Mouse (Mus musculus) adrenal gland, postnatal 14 days (tissue): ENCODE data around the gene March8. TPM values are rescaled to one million over a fixed set of nuclear protein-coding genes. Genes with fewer than 3 reads are reported as not detected.

Source experiments
- DNase-seq: peaks from one replicate; pipeline ENCODE4 v3.0.0; 2021; ENCODE audit warnings: mixed read lengths
- total RNA-seq: library from RNA; stranded (reverse); gene quantifications from 2 replicates; pipeline ENCODE4 v1.2.3, GENCODE M21; 2021

The March8 gene
- total RNA-seq, 1 experiment from 2014 or later, result 58.5 TPM

- DNase-seq, result no peak
Observed at GRCm38 (mm10) chr6:116371500-116371899, 33.7 kb downstream of the March8 start.

- no peak for DNase-seq
Observed at GRCm38 (mm10) chr6:116374136-116374535, 36.3 kb downstream of the March8 start.

GRCm38 (mm10) chr6:116374618-116375017 lies 36.8 kb downstream of the March8 start:
- DNase-seq, result no peak

GRCm38 (mm10) chr6:116378892-116379291 lies 41.1 kb downstream of the March8 start:
- no peak for DNase-seq

GRCm38 (mm10) chr6:116380157-116380556 lies 42.3 kb downstream of the March8 start:
- no peak for DNase-seq

- no peak for DNase-seq
Observed at GRCm38 (mm10) chr6:116381605-116382004, 43.8 kb downstream of the March8 start.

- DNase-seq, result peak; percentile 14
Observed at GRCm38 (mm10) chr6:116383582-116383981, 45.8 kb downstream of the March8 start.

GRCm38 (mm10) chr6:116385194-116386044 lies 47.6 kb downstream of the March8 start:
- no peak for DNase-seq

GRCm38 (mm10) chr6:116386045-116386415 lies 48.2 kb downstream of the March8 start:
- DNase-seq, result no peak

- DNase-seq, result no peak
Observed at GRCm38 (mm10) chr6:116386506-116386905, 48.7 kb downstream of the March8 start.

GRCm38 (mm10) chr6:116388068-116388467 lies 50.2 kb downstream of the March8 start:
- DNase-seq, result no peak

GRCm38 (mm10) chr6:116389481-116389880 lies 51.7 kb downstream of the March8 start:
- no peak for DNase-seq

- DNase-seq, result no peak
Observed at GRCm38 (mm10) chr6:116394916-116395648, 57.3 kb downstream of the March8 start.

GRCm38 (mm10) chr6:116397621-116398020 lies 59.8 kb downstream of the March8 start:
- DNase-seq, result no peak

- no peak for DNase-seq
Observed at GRCm38 (mm10) chr6:116398136-116398535, 60.3 kb downstream of the March8 start.

- DNase-seq, result no peak
Observed at GRCm38 (mm10) chr6:116401746-116402423, 64.1 kb downstream of the March8 start.

- no peak for DNase-seq
Observed at GRCm38 (mm10) chr6:116402426-116402825, 64.6 kb downstream of the March8 start.

GRCm38 (mm10) chr6:116405243-116405642 lies 67.4 kb downstream of the March8 start:
- no peak for DNase-seq

GRCm38 (mm10) chr6:116405715-116406114 lies 67.9 kb downstream of the March8 start:
- DNase-seq, result no peak

GRCm38 (mm10) chr6:116406152-116406551 lies 68.3 kb downstream of the March8 start:
- DNase-seq, result no peak

- peak; percentile 24 for DNase-seq
Observed at GRCm38 (mm10) chr6:116406680-116407079, 68.9 kb downstream of the March8 start.

- DNase-seq, result no peak
Observed at GRCm38 (mm10) chr6:116407216-116407615, 69.4 kb downstream of the March8 start.
